Mouse (Mus musculus) limb, embryonic 11.5 days (tissue): ENCODE data around the gene Il2rg. TPM values are rescaled to one million over a fixed set of nuclear protein-coding genes. Genes with fewer than 3 reads are reported as not detected.
A peak's percentile ranks its signal among the peaks of the same experiment; 100 is the strongest.

Source experiments
- ATAC-seq: fragments of 200-750 bp; cut with Nextera tagmentation; 2 replicates; pipeline ENCODE4 v1.8.0; 2017; ENCODE audit warnings: low read depth; ENCODE audit not compliant: insufficient number of reproducible peaks, low FRiP score, low TSS enrichment
- DNase-seq: peaks from one replicate; pipeline ENCODE4 v3.0.0-alpha.2; 2015; ENCODE audit warnings: low spot score
- H3K27ac ChIP-seq: fragments of 300-500 bp; sonication (generic); replicated peaks from 2 replicates; pipeline ENCODE4 v1.5.1; 2014; ENCODE audit warnings: low read depth, mild to moderate bottlenecking, low read length
- H3K27me3 ChIP-seq: fragments of 300-500 bp; sonication (generic); 2 replicates; pipeline ENCODE4 v1.6.1; 2014; ENCODE audit warnings: mild to moderate bottlenecking, low read length, mixed read lengths; ENCODE audit not compliant: control insufficient read depth, insufficient read depth
- H3K36me3 ChIP-seq: fragments of 300-500 bp; sonication (generic); 2 replicates; pipeline ENCODE4 v1.6.1; 2014; ENCODE audit warnings: mild to moderate bottlenecking, low read length, moderate library complexity, mixed read lengths; ENCODE audit not compliant: control insufficient read depth, insufficient read depth
- H3K4me1 ChIP-seq: fragments of 300-500 bp; sonication (generic); 2 replicates; pipeline ENCODE4 v1.6.1; 2014; ENCODE audit warnings: low read length, mixed read lengths; ENCODE audit not compliant: control insufficient read depth, insufficient read depth
- H3K4me2 ChIP-seq: fragments of 300-500 bp; sonication (generic); 2 replicates; pipeline ENCODE4 v1.6.1; 2014; ENCODE audit warnings: low read depth, mild to moderate bottlenecking, moderate library complexity; ENCODE audit not compliant: severe bottlenecking
- H3K4me3 ChIP-seq: fragments of 300-500 bp; sonication (generic); 2 replicates; pipeline ENCODE4 v1.5.1; 2014; ENCODE audit warnings: low read depth, low read length
- H3K9ac ChIP-seq: fragments of 300-500 bp; sonication (generic); 2 replicates; pipeline ENCODE4 v1.6.1; 2014; ENCODE audit warnings: mild to moderate bottlenecking, low read length
- H3K9me3 ChIP-seq: fragments of 300-500 bp; sonication (generic); 2 replicates; pipeline ENCODE4 v1.6.1; 2016; ENCODE audit warnings: low read length; ENCODE audit not compliant: control insufficient read depth
- WGBS: fragments of 180-500 bp; shearing (Covaris S2); extraction: QIAGEN DNeasy Blood & Tissue Kit; methylation state at CpG from one replicate; pipeline ENCODE4 v1.1.7; 2014; 5-methylcytosine and 5-hydroxymethylcytosine counted together
- polyA plus RNA-seq: library from polyadenylated mRNA; unstranded; fragments of >200 nt; fragmentation: Nextera tagmentation; extraction: Ambion mirVana; gene quantifications from 2 replicates; pipeline ENCODE4 v1.2.1, GENCODE M21; 2014

Gene Il2rg
- polyA plus RNA-seq, 1 experiment from 2014 or later = 4.4 TPM

- 0 out of 2 replicates have a peak within 1 kb of the TSS, but pooled peaks have one; percentile 36 for H3K27ac ChIP-seq
- peak within 1 kb of the TSS; percentile 37 for H3K4me3 ChIP-seq
- ATAC-seq (peak; percentile 17; the same call in 1 of the 2 replicates), DNase-seq (peak; percentile 55)
- WGBS = 26% methylated on average over 14 of the region's 24 CpGs
- H3K9me3 ChIP-seq = no peaks in the 10 kb centered on the region
- no peaks in the 10 kb centered on the region for H3K4me1 ChIP-seq
- peak within 1 kb of the TSS; percentile 41 for H3K9ac ChIP-seq
- peaks cover 5% of the 10 kb centered on the region; the same call in 1 of the 2 replicates for H3K27me3 ChIP-seq
- H3K36me3 ChIP-seq = peaks cover 8% of the 10 kb centered on the region; the same call in 1 of the 2 replicates
- H3K4me2 ChIP-seq = peak within 1 kb of the TSS; percentile 49
Observed at GRCm38 (mm10) chrX:101299055-101299454, 31.0 kb upstream of the Il2rg start, which contains the start of gene Nlgn3. Gene Nlgn3 (plus strand): TSS chrX:101299168.

GRCm38 (mm10) chrX:101290111-101290510 lies 22.1 kb upstream of the Il2rg start:
- 0 out of 2 replicates have a peak, but pooled peaks cover 11% of the 10 kb centered on the region for H3K27me3 ChIP-seq
- 87% methylated on average over 10 of the region's 10 CpGs for WGBS

GRCm38 (mm10) chrX:101289037-101289436 lies 21.0 kb upstream of the Il2rg start:
- 92% methylated on average over 7 of the region's 7 CpGs for whole genome bisulfite sequencing
- Histone ChIP-seq H3K9me3 (no peaks in the 10 kb centered on the region), H3K4me1 (no peaks in the 10 kb centered on the region), H3K9ac (no peak overlapping the region), H3K27me3 (0 out of 2 replicates have a peak, but pooled peaks cover 11% of the 10 kb centered on the region), H3K27ac (no peak overlapping the region), H3K4me2 (no peak overlapping the region), H3K4me3 (no peak overlapping the region), H3K36me3 (peaks cover 9% of the 10 kb centered on the region)
- no peak for DNase-seq
- no peak for ATAC-seq

More at GRCm38 (mm10) chrX:101290111-101290510, 22.1 kb upstream of the Il2rg start:
- Histone ChIP-seq H3K9me3 (no peaks in the 10 kb centered on the region), H3K4me2 (no peak overlapping the region), H3K4me1 (no peaks in the 10 kb centered on the region), H3K36me3 (peaks cover 5% of the 10 kb centered on the region; the same call in 1 of the 2 replicates), H3K4me3 (no peak overlapping the region), H3K9ac (no peak overlapping the region), H3K27ac (no peak overlapping the region)
- ATAC-seq (no peak), DNase-seq (no peak)

- Histone ChIP-seq H3K4me3 (no peak overlapping the region), H3K4me2 (no peak overlapping the region), H3K36me3 (peaks cover 9% of the 10 kb centered on the region), H3K27ac (no peak overlapping the region), H3K9ac (no peak overlapping the region), H3K9me3 (no peaks in the 10 kb centered on the region), H3K4me1 (no peaks in the 10 kb centered on the region), H3K27me3 (0 out of 2 replicates have a peak, but pooled peaks cover 10% of the 10 kb centered on the region)
- DNase-seq (no peak), ATAC-seq (no peak)
- 87% methylated on average over 6 of the region's 6 CpGs for WGBS
Observed at GRCm38 (mm10) chrX:101288432-101288831, 20.4 kb upstream of the Il2rg start.

GRCm38 (mm10) chrX:101287543-101287942 lies 19.5 kb upstream of the Il2rg start:
- no peak for DNase-seq
- H3K4me2 ChIP-seq = no peak overlapping the region
- no peaks in the 10 kb centered on the region for H3K4me1 ChIP-seq
- H3K9me3 ChIP-seq = no peaks in the 10 kb centered on the region
- 90% methylated on average over 3 of the region's 3 CpGs for WGBS
- no peak overlapping the region for H3K9ac ChIP-seq
- H3K4me3 ChIP-seq = no peak overlapping the region
- no peak for ATAC-seq
- peaks cover 9% of the 10 kb centered on the region for H3K36me3 ChIP-seq
- H3K27ac ChIP-seq = no peak overlapping the region
- 0 out of 2 replicates have a peak, but pooled peaks cover 8% of the 10 kb centered on the region for H3K27me3 ChIP-seq

GRCm38 (mm10) chrX:101285953-101286670 lies 18.1 kb upstream of the Il2rg start:
- 0 out of 2 replicates have a peak, but pooled peaks cover 8% of the 10 kb centered on the region for H3K27me3 ChIP-seq
- no peak overlapping the region for H3K9ac ChIP-seq

GRCm38 (mm10) chrX:101285534-101285933 lies 17.5 kb upstream of the Il2rg start:
- no peak for ATAC-seq
- WGBS = 31% methylated on average over 6 of the region's 6 CpGs

More at GRCm38 (mm10) chrX:101285953-101286670, 18.1 kb upstream of the Il2rg start:
- no peak overlapping the region for H3K4me2 ChIP-seq
- H3K9me3 ChIP-seq = no peaks in the 10 kb centered on the region
- DNase-seq (no peak), ATAC-seq (no peak)
- H3K4me1 ChIP-seq = no peaks in the 10 kb centered on the region
- H3K36me3 ChIP-seq = peaks cover 6% of the 10 kb centered on the region
- WGBS = 89% methylated on average over 14 of the region's 14 CpGs
- H3K4me3 ChIP-seq = no peak overlapping the region
- H3K27ac ChIP-seq = no peak overlapping the region

GRCm38 (mm10) chrX:101282813-101283212 lies 14.8 kb upstream of the Il2rg start:
- no peak for ATAC-seq
- no peak overlapping the region for H3K9ac ChIP-seq
- DNase-seq = no peak
- peaks cover 5% of the 10 kb centered on the region for H3K36me3 ChIP-seq
- no peaks in the 10 kb centered on the region for H3K4me1 ChIP-seq
- H3K4me2 ChIP-seq = no peak overlapping the region
- no peak overlapping the region for H3K4me3 ChIP-seq
- H3K27ac ChIP-seq = no peak overlapping the region
- WGBS = 88% methylated on average over 6 of the region's 6 CpGs
- H3K9me3 ChIP-seq = no peaks in the 10 kb centered on the region
- 0 out of 2 replicates have a peak, but pooled peaks cover 2% of the 10 kb centered on the region for H3K27me3 ChIP-seq

More at GRCm38 (mm10) chrX:101285534-101285933, 17.5 kb upstream of the Il2rg start:
- H3K9ac ChIP-seq = no peak overlapping the region
- 0 out of 2 replicates have a peak, but pooled peaks cover 8% of the 10 kb centered on the region for H3K27me3 ChIP-seq
- H3K4me3 ChIP-seq = no peak overlapping the region
- no peak overlapping the region for H3K27ac ChIP-seq
- peak; percentile 77 for DNase-seq
- no peak overlapping the region for H3K4me2 ChIP-seq
- H3K36me3 ChIP-seq = peaks cover 5% of the 10 kb centered on the region
- no peaks in the 10 kb centered on the region for H3K4me1 ChIP-seq
- no peaks in the 10 kb centered on the region for H3K9me3 ChIP-seq
